In the genomic region with DNA sequence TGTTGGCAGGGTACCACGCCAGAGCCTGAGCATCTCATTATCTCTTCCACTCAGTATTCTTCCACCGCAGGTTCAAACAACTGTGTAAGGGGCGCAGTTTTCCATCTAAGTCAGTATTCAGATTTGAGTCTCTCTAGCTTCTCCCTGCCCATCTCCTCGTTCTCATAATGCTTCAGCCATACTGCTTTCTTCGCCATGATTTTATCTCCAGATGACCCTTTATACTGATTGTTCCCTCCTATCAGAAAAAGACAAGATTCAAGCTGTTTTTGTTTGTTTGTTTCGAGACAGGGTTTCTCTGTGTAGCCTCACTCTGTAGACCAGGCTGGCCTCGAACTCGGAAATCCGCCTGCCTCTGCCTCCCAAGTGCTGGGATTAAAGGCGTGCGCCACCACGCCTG, we compare ENCODE assay signal across 11 mouse cellular contexts.
"Had no signal": no experiment of that assay in that cellular context is flagged by ENCODE, and none has a peak within 500 bp of the region (broad histone marks: within the 10 kb centered on the region; RNA-seq: fewer than 3 reads in every experiment).

No protein-coding gene starts in this region.

- DNase-seq: gastrocnemius, postnatal 14 days; gastrocnemius, postnatal 36 days; heart, adult 11 months; heart, adult 2 months; heart, postnatal 14 days; heart, postnatal 36 days; kidney, adult 11 months; kidney, adult 9 months; layer of hippocampus, adult 9-11 months; layer of hippocampus, postnatal 36 days; left cerebral cortex, postnatal 4 days had no signal
